Mouse (Mus musculus) ES-E14 (cell line): ENCODE measurements around the gene Phldb2. TPM values are rescaled to one million over a fixed set of nuclear protein-coding genes. Genes with fewer than 3 reads are reported as not detected.
A peak's percentile ranks its signal among the peaks of the same experiment; 100 is the strongest.

ENCODE experiments used
- DNase-seq: peaks from one replicate; pipeline ENCODE4 v3.0.0-alpha.2; 2013; ENCODE audit warnings: low read depth, low spot score
- H3K27ac ChIP-seq: 2 replicates; pipeline ENCODE4 v1.5.1; 2012; ENCODE audit warnings: low read depth, mild to moderate bottlenecking, low read length, moderate library complexity, mixed read lengths; ENCODE audit not compliant: poor library complexity, insufficient read depth, severe bottlenecking
- H3K36me3 ChIP-seq: 2 replicates; pipeline ENCODE4 v1.6.1; 2012; ENCODE audit warnings: mild to moderate bottlenecking, low read length, moderate library complexity, mixed read lengths; ENCODE audit not compliant: control insufficient read depth, poor library complexity, insufficient read depth, severe bottlenecking
- H3K4me1 ChIP-seq, 2 experiments: fragments of 150-350 bp in 1 of 2; sonication (generic) in 1 of 2; 2 replicates each; pipeline ENCODE4 v1.6.1; 2012; ENCODE audit warnings: low read length in 2 of 2, mild to moderate bottlenecking in 1 of 2, mixed read lengths in 1 of 2; ENCODE audit not compliant: control insufficient read depth in 2 of 2, insufficient read depth in 2 of 2, poor library complexity in 1 of 2
- H3K4me3 ChIP-seq, 2 experiments: fragments of 150-350 bp in 1 of 2; sonication (generic) in 1 of 2; 2 replicates each; pipeline ENCODE4 v1.5.1; 2012; ENCODE audit warnings: low read length in 2 of 2, low read depth in 1 of 2, mild to moderate bottlenecking in 1 of 2, mixed read lengths in 1 of 2; ENCODE audit not compliant: insufficient read depth in 1 of 2, poor library complexity in 1 of 2, severe bottlenecking in 1 of 2
- H3K9ac ChIP-seq: 2 replicates; pipeline ENCODE4 v1.6.1; 2012; ENCODE audit warnings: low read depth, mild to moderate bottlenecking, low read length, mixed read lengths; ENCODE audit not compliant: poor library complexity, insufficient read depth, severe bottlenecking
- H3K9me3 ChIP-seq: fragments of 150-350 bp; sonication (generic); 2 replicates; pipeline ENCODE4 v1.6.1; 2012; ENCODE audit warnings: low read depth, mild to moderate bottlenecking, low read length; ENCODE audit not compliant: control insufficient read depth, insufficient read depth
- CHD2 ChIP-seq: IDR thresholded peaks from 2 replicates; pipeline ENCODE4 v1.6.1; 2014; ENCODE audit warnings: mild to moderate bottlenecking, low read depth, low read length, inconsistent platforms
- HCFC1 ChIP-seq: IDR thresholded peaks from 2 replicates; pipeline ENCODE4 v1.6.1; 2012; ENCODE audit warnings: low read length, inconsistent platforms, borderline replicate concordance; ENCODE audit not compliant: insufficient read depth
- MAFK ChIP-seq: IDR thresholded peaks from 2 replicates; pipeline ENCODE4 v1.6.1; 2014; ENCODE audit warnings: mild to moderate bottlenecking, low read depth, low read length, inconsistent platforms; ENCODE audit not compliant: insufficient read depth
- ZC3H11A ChIP-seq: IDR thresholded peaks from 2 replicates; pipeline ENCODE4 v1.6.1; 2012; ENCODE audit warnings: low read depth, mild to moderate bottlenecking, inconsistent platforms, low read length, borderline replicate concordance
- ZNF384 ChIP-seq: IDR thresholded peaks from 2 replicates; pipeline ENCODE4 v1.6.1; 2012; ENCODE audit warnings: low read depth, low read length, inconsistent platforms
- in situ Hi-C, 2 experiments: fragments of 600-800 bp; cut with MboI; formaldehyde crosslinking; loops; one replicate each; pipeline ENCODE4 v1.15.1; 2025; ENCODE audit warnings: low sequenced_read_pairs in 2 of 2, inconsistent platforms in 1 of 2; ENCODE audit not compliant: unreplicated experiment in 2 of 2
- total RNA-seq: library from RNA; depleted of rRNA; stranded (reverse); fragments of 300-350 nt; gene quantifications from 2 replicates; pipeline ENCODE4 v1.2.3, GENCODE M21; 2012

The Phldb2 gene
- total RNA-seq, 1 experiment: 36.2 TPM

GRCm38 (mm10) chr16:45743591-45744144, 209.7 kb downstream of the Phldb2 start:
- H3K36me3 ChIP-seq: peaks cover 2% of the 10 kb centered on the region
- no peaks in the 10 kb centered on the region for H3K9me3 ChIP-seq
- H3K4me3 ChIP-seq: no peak overlapping the region
- no peak for DNase-seq
- no peak overlapping the region for H3K9ac ChIP-seq
- in situ Hi-C loops: no loop called here
- peaks cover 3% of the 10 kb centered on the region in 2 experiments; a peak in 3 of 4 replicates for H3K4me1 ChIP-seq
- H3K27ac ChIP-seq: no peak overlapping the region
- no peak for TF ChIP-seq ZC3H11A
- TF ChIP-seq CHD2: no peak
- TF ChIP-seq ZNF384: no peak
- no peak for TF ChIP-seq HCFC1
- no peak for TF ChIP-seq MAFK

- TF ChIP-seq HCFC1: peak; percentile 60; the same call in 1 of the 2 replicates
- no peak for TF ChIP-seq MAFK
- H3K4me1 ChIP-seq: peaks cover 3% of the 10 kb centered on the region in 2 experiments; a peak in 3 of 4 replicates
- H3K27ac ChIP-seq: peak within 1 kb of the TSS; percentile 55
- no peaks in the 10 kb centered on the region for H3K9me3 ChIP-seq
- peaks cover 2% of the 10 kb centered on the region for H3K36me3 ChIP-seq
- in situ Hi-C loops: no loop called here
- peak within 1 kb of the TSS; percentile 81 to 97 for H3K4me3 ChIP-seq
- peak; percentile 85 for DNase-seq
- peak within 1 kb of the TSS; percentile 94 for H3K9ac ChIP-seq
These were observed 210.6 kb downstream of the Phldb2 start, which contains the start of gene Abhd10 for GRCm38 (mm10) chr16:45742615-45743476. Gene Abhd10, minus strand, starts transcription at chr16:45742955.

- no peak overlapping the region for H3K4me3 ChIP-seq
- DNase-seq: no peak
- peaks cover 2 to 3% of the 10 kb centered on the region in 2 experiments; a peak in 2 of 4 replicates for H3K4me1 ChIP-seq
- TF ChIP-seq ZNF384 (no peak), CHD2 (no peak), HCFC1 (no peak), MAFK (no peak), ZC3H11A (no peak)
- in situ Hi-C loops: no loop called here
- no peak overlapping the region for H3K9ac ChIP-seq
- no peaks in the 10 kb centered on the region for H3K9me3 ChIP-seq
- peaks cover 6% of the 10 kb centered on the region for H3K36me3 ChIP-seq
- H3K27ac ChIP-seq: no peak overlapping the region
These were observed 215.5 kb downstream of the Phldb2 start for GRCm38 (mm10) chr16:45737880-45738279.

DNA sequence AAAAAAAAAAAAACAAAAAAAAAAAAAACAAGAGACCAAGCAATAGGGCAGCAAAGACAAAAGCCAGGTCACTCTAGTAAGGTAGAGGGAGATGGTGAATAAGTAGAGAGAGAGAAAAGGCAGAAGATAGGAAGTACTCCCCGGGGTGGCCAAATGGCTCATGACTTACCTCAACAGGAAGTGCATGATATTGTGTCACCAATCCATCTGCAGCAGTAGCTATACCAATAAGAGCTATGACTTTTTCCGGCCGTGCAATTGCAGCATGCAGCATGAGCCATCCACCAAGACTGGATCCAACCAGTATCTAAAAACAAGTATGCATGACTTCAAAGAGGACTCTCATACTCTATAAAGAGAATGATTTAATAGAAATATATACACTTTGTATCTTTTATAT, 216.7 kb downstream of the Phldb2 start:
- no peak overlapping the region for H3K4me3 ChIP-seq
- peaks cover 6% of the 10 kb centered on the region for H3K36me3 ChIP-seq
- TF ChIP-seq ZNF384 (no peak), CHD2 (no peak), HCFC1 (no peak), ZC3H11A (no peak), MAFK (no peak)
- in situ Hi-C loops: no loop called here
- no peaks in the 10 kb centered on the region for H3K9me3 ChIP-seq
- H3K4me1 ChIP-seq: peaks cover 2 to 3% of the 10 kb centered on the region in 2 experiments; a peak in 2 of 4 replicates
- no peak for DNase-seq
- H3K9ac ChIP-seq: no peak overlapping the region
- no peak overlapping the region for H3K27ac ChIP-seq

DNA sequence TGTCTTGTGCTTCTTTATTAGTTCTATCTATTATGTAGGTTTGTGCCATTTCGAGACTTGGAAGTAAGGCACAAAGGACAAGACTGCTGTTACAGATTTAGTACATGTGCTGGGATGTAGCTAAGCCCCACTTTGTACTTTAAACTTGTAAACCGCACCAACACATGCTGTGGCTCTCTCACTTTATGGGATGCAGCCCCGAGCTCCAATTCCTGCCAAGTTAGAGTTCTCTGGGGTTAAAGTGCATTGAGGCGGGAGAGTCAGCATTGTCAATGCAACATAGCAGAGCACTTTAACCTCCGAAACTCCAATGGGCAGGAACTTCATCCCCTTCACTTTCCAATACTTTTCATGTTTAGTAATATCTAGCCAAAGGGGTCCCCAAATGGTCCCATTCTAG, 224.2 kb downstream of the Phldb2 start:
- Histone ChIP-seq H3K9me3 (no peaks in the 10 kb centered on the region), H3K9ac (no peak overlapping the region), H3K27ac (no peak overlapping the region), H3K36me3 (peaks cover 3% of the 10 kb centered on the region), H3K4me3 (no peak overlapping the region), H3K4me1 (peaks cover 2 to 12% of the 10 kb centered on the region in 2 experiments; a peak in 3 of 4 replicates)
- no peak for TF ChIP-seq ZC3H11A
- no peak for TF ChIP-seq ZNF384
- no peak for TF ChIP-seq MAFK
- no peak for TF ChIP-seq CHD2
- TF ChIP-seq HCFC1: no peak
- in situ Hi-C loops: no loop called here
- no peak for DNase-seq
